Mouse (Mus musculus) adrenal gland, adult 2 months (tissue): Measurements from ENCODE around the gene Asb10. TPM values are rescaled to one million over a fixed set of nuclear protein-coding genes. Genes with fewer than 3 reads are reported as not detected.

Source experiments
- DNase-seq: peaks from one replicate; pipeline ENCODE4 v3.0.0; 2021
- polyA plus RNA-seq: library from polyadenylated mRNA; depleted of rRNA; stranded (reverse); fragments of >200 nt; gene quantifications from 2 replicates; pipeline ENCODE4 v1.2.3, GENCODE M21; 2012; rRNA removed
- total RNA-seq, 2 experiments: library from RNA; stranded (reverse); gene quantifications; 2 replicates each; pipeline ENCODE4 v1.2.3; 2021

Gene Asb10
- total and polyA plus RNA-seq, 3 experiments = 0.30 TPM; not detected in 2

GRCm38 (mm10) chr5:24490413-24490920, 50.3 kb downstream of the Asb10 start:
- DNase-seq = no peak

GRCm38 (mm10) chr5:24486738-24487137, 54.0 kb downstream of the Asb10 start:
- DNase-seq = no peak

GRCm38 (mm10) chr5:24486097-24486496, 54.7 kb downstream of the Asb10 start:
- peak; percentile 84 for DNase-seq

GRCm38 (mm10) chr5:24484963-24485362, 55.8 kb downstream of the Asb10 start:
- no peak for DNase-seq

GRCm38 (mm10) chr5:24483326-24483725, 57.5 kb downstream of the Asb10 start:
- peak; percentile 60 for DNase-seq

Other genes starting within 250 kb of the Asb10 start
- 10 to 100 TPM; 12.3 to 26.4 TPM for gene Kcnh2, start 189.4 kb downstream of the Asb10 start, total RNA-seq
- 75.2 and 99.5 TPM in 2 replicates for gene Kcnh2, start 189.4 kb downstream of the Asb10 start, polyA plus RNA-seq
- gene Nos3, start 176.2 kb downstream of the Asb10 start, total RNA-seq = 10 to 100 TPM in 1 of 2 experiments, 1 to 10 TPM in 1; 8.5 to 13.6 TPM
- gene Nos3, start 176.2 kb downstream of the Asb10 start, polyA plus RNA-seq = 22.1 and 33.1 TPM in 2 replicates
- 1 to 10 TPM; 1.5 to 1.7 TPM for gene Atg9b, start 148.8 kb downstream of the Asb10 start, total RNA-seq
- 7.5 and 11.6 TPM in 2 replicates for gene Atg9b, start 148.8 kb downstream of the Asb10 start, polyA plus RNA-seq
- 10 to 100 TPM; 63.6 to 69.8 TPM for gene Abcb8, start 147.3 kb downstream of the Asb10 start, total RNA-seq
- gene Abcb8, start 147.3 kb downstream of the Asb10 start, polyA plus RNA-seq = 165 and 174 TPM in 2 replicates
- under 1 TPM in 1 of 2 experiments, not detected in 1; 0.48 TPM for gene Asic3, start 127.6 kb downstream of the Asb10 start, total RNA-seq
- gene Asic3, start 127.6 kb downstream of the Asb10 start, polyA plus RNA-seq = 0.74 and 1.2 TPM in 2 replicates
- 10 to 100 TPM; 40.7 to 47.9 TPM for gene Cdk5, start 117.4 kb downstream of the Asb10 start, total RNA-seq
- 60.2 and 63.3 TPM in 2 replicates for gene Cdk5, start 117.4 kb downstream of the Asb10 start, polyA plus RNA-seq
- gene Slc4a2, start 117.1 kb downstream of the Asb10 start, total RNA-seq = 10 to 100 TPM; 58.4 to 63.2 TPM
- gene Slc4a2, start 117.1 kb downstream of the Asb10 start, polyA plus RNA-seq = 65.9 and 74.0 TPM in 2 replicates
- 100 to 1,000 TPM in 1 of 2 experiments, 10 to 100 TPM in 1; 93.4 to 108 TPM for gene Fastk, start 95.7 kb downstream of the Asb10 start, total RNA-seq
- gene Fastk, start 95.7 kb downstream of the Asb10 start, polyA plus RNA-seq = 335 and 350 TPM in 2 replicates
- gene Tmub1, start 93.1 kb downstream of the Asb10 start, total RNA-seq = 10 to 100 TPM; 16.7 to 20.5 TPM
- 86.7 and 94.5 TPM in 2 replicates for gene Tmub1, start 93.1 kb downstream of the Asb10 start, polyA plus RNA-seq
- 10 to 100 TPM; 78.8 to 89.8 TPM for gene Agap3, start 88.8 kb downstream of the Asb10 start, total RNA-seq
- gene Agap3, start 88.8 kb downstream of the Asb10 start, polyA plus RNA-seq = 96.5 and 106 TPM in 2 replicates
- not detected for gene Gbx1, start 13.8 kb downstream of the Asb10 start, total RNA-seq
- gene Gbx1, start 13.8 kb downstream of the Asb10 start, polyA plus RNA-seq = not detected in 2 replicates
- not detected for gene 4931409K22Rik, start 15.8 kb upstream of the Asb10 start, total RNA-seq
- gene 4931409K22Rik, start 15.8 kb upstream of the Asb10 start, polyA plus RNA-seq = not detected in 2 replicates
- gene Abcf2, start 36.5 kb upstream of the Asb10 start, total RNA-seq = 10 to 100 TPM; 72.0 TPM
- 66.9 and 82.4 TPM in 2 replicates for gene Abcf2, start 36.5 kb upstream of the Asb10 start, polyA plus RNA-seq
- gene Chpf2, start 45.8 kb upstream of the Asb10 start, total RNA-seq = 10 to 100 TPM; 37.9 to 49.7 TPM
- 60.0 and 76.6 TPM in 2 replicates for gene Chpf2, start 45.8 kb upstream of the Asb10 start, polyA plus RNA-seq
- gene Smarcd3, start 83.4 kb upstream of the Asb10 start, total RNA-seq = 10 to 100 TPM; 14.2 to 25.0 TPM
- 53.1 and 71.3 TPM in 2 replicates for gene Smarcd3, start 83.4 kb upstream of the Asb10 start, polyA plus RNA-seq
- 10 to 100 TPM; 60.7 to 64.1 TPM for gene Nub1, start 144.6 kb upstream of the Asb10 start, total RNA-seq
- gene Nub1, start 144.6 kb upstream of the Asb10 start, polyA plus RNA-seq = 46.4 and 55.5 TPM in 2 replicates
- 1 to 10 TPM in 1 of 2 experiments, under 1 TPM in 1; 0.66 to 1.7 TPM for gene Wdr86, start 189.7 kb upstream of the Asb10 start, total RNA-seq
- 7.4 and 7.6 TPM in 2 replicates for gene Wdr86, start 189.7 kb upstream of the Asb10 start, polyA plus RNA-seq
- 1 to 10 TPM in 1 of 2 experiments, not detected in 1; 3.6 TPM for gene Crygn, start 217.0 kb upstream of the Asb10 start, total RNA-seq
- gene Crygn, start 217.0 kb upstream of the Asb10 start, polyA plus RNA-seq = not detected in 2 replicates